Mouse (Mus musculus): ENCODE measurements around the gene Tnfsf4.

- TF ChIP-seq CTCF (IDR thresholded peaks at IDR 0.05; ENCODE audit: borderline replicate concordance, insufficient read depth, low read length): no peak
- no peak for TF ChIP-seq POLR2A (IDR thresholded peaks at IDR 0.05; ENCODE audit: low read depth, low read length)
Measured at GRCm38 (mm10) chr1:161426277-161427056, 31.3 kb downstream of the Tnfsf4 start.
